Mouse (Mus musculus): Measurements from ENCODE around the gene Nf2. TPM values are rescaled to one million over a fixed set of nuclear protein-coding genes. Genes with fewer than 3 reads are reported as not detected.
"Not testable (repeated sequence)": the region's sequence is repeated elsewhere in the genome, so short reads cannot be mapped to it uniquely, and the experiment has no call there.

The Nf2 gene
- polyA plus RNA-seq, 1 experiment from 2014 or later: 18.7 TPM

- Histone ChIP-seq H3K9ac (ENCODE audit: low read length) (no peak overlapping the region), H3K27ac (replicated peaks) (no peak overlapping the region), H3K9me3 (ENCODE audit: control insufficient read depth, low read length) (no peaks in the 10 kb centered on the region), H3K4me3 (ENCODE audit: low read depth, low read length) (no peak overlapping the region), H3K27me3 (ENCODE audit: control insufficient read depth, insufficient read depth, low read length) (no peaks in the 10 kb centered on the region), H3K4me2 (replicated peaks; ENCODE audit: low read depth) (no peak overlapping the region), H3K4me1 (replicated peaks; ENCODE audit: control insufficient read depth, insufficient read depth) (no peaks in the 10 kb centered on the region), H3K36me3 (ENCODE audit: control insufficient read depth, insufficient read depth, low read length) (peaks cover 4% of the 10 kb centered on the region; the same call in 1 of the 2 replicates)
- DNase-seq (ENCODE audit: low spot score): no peak
- no peak for TF ChIP-seq EP300 (optimal IDR thresholded peaks at IDR 0.05)
- no peak for TF ChIP-seq CTCF (IDR thresholded peaks at IDR 0.05; ENCODE audit: low read depth)
- ATAC-seq (ENCODE audit: low FRiP score, low TSS enrichment): no peak
- 88% methylated on average over 6 of the region's 6 CpGs for WGBS
These were observed 44.3 kb downstream of the Nf2 start for GRCm38 (mm10) chr11:4804921-4805562.

GRCm38 (mm10) chr11:4803951-4804350 is 45.4 kb downstream of the Nf2 start:
- Histone ChIP-seq H3K4me1 (replicated peaks; ENCODE audit: control insufficient read depth, insufficient read depth) (no peaks in the 10 kb centered on the region), H3K36me3 (ENCODE audit: control insufficient read depth, insufficient read depth, low read length) (peaks cover 4% of the 10 kb centered on the region; the same call in 1 of the 2 replicates), H3K9me3 (ENCODE audit: control insufficient read depth, low read length) (no peaks in the 10 kb centered on the region), H3K27me3 (ENCODE audit: control insufficient read depth, insufficient read depth, low read length) (no peaks in the 10 kb centered on the region), H3K4me3 (ENCODE audit: low read depth, low read length) (no peak overlapping the region), H3K27ac (replicated peaks) (no peak overlapping the region), H3K9ac (ENCODE audit: low read length) (no peak overlapping the region), H3K4me2 (replicated peaks; ENCODE audit: low read depth) (no peak overlapping the region)
- WGBS: 61% methylated on average over 7 of the region's 7 CpGs
- ATAC-seq (ENCODE audit: low FRiP score, low TSS enrichment) (no peak), DNase-seq (ENCODE audit: low spot score) (no peak)
- TF ChIP-seq EP300 (optimal IDR thresholded peaks at IDR 0.05) (no peak), CTCF (IDR thresholded peaks at IDR 0.05; ENCODE audit: low read depth) (no peak)

DNA sequence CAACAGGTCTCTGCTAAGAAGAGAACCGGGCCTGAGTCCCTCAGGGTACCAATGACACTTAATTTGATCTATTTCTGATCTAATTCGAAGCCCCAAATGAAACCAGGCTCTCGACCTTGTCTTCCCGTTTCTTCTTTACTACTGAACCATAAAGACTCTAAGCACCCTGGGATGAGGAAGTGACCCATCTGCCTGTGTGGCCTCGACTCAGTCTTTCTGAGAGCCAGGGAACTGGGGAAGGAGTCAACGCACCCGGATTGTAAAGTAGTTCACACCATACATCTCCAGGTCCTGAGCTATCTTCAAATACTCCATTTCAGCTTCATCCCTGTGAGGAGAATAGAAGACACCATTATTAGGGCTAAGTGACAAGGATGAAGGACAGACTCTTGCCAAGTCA is 45.9 kb downstream of the Nf2 start:
- H3K36me3 ChIP-seq (ENCODE audit: control insufficient read depth, insufficient read depth, low read length): peaks cover 4% of the 10 kb centered on the region; the same call in 1 of the 2 replicates
- no peak overlapping the region for H3K27ac ChIP-seq (replicated peaks)
- no peaks in the 10 kb centered on the region for H3K4me1 ChIP-seq (replicated peaks; ENCODE audit: control insufficient read depth, insufficient read depth)
- no peak for ATAC-seq (ENCODE audit: low FRiP score, low TSS enrichment)
- 82% methylated on average over 7 of the region's 7 CpGs for WGBS
- no peak overlapping the region for H3K4me3 ChIP-seq (ENCODE audit: low read depth, low read length)
- no peak overlapping the region for H3K9ac ChIP-seq (ENCODE audit: low read length)
- TF ChIP-seq EP300 (optimal IDR thresholded peaks at IDR 0.05) (no peak), CTCF (IDR thresholded peaks at IDR 0.05; ENCODE audit: low read depth) (no peak)
- H3K27me3 ChIP-seq (ENCODE audit: control insufficient read depth, insufficient read depth, low read length): no peaks in the 10 kb centered on the region
- no peak overlapping the region for H3K4me2 ChIP-seq (replicated peaks; ENCODE audit: low read depth)
- H3K9me3 ChIP-seq (ENCODE audit: control insufficient read depth, low read length): no peaks in the 10 kb centered on the region
- DNase-seq (ENCODE audit: low spot score): no peak

DNA sequence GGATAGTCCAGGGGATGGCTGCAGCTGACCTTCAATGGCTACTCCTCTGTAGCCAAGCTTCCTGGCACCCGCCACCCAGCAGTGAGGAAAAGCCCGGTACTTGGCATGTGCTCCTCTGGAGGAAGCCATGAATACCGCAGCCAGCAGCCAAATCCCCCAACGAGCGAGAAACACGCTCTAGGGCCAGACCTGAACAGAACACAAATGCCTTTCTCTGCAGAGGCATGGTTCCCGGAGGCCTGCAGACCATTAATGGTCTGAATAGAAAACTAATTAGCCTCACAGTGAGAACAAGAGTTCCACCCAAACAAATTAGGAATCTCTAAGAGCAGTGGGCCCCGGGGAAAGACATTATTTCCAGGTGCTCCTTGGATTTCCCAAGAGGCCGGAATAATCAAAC is 46.3 kb downstream of the Nf2 start:
- ATAC-seq (ENCODE audit: low FRiP score, low TSS enrichment) (no peak), DNase-seq (ENCODE audit: low spot score) (no peak)
- H3K27ac ChIP-seq (replicated peaks): no peak overlapping the region
- H3K36me3 ChIP-seq (ENCODE audit: control insufficient read depth, insufficient read depth, low read length): peaks cover 4% of the 10 kb centered on the region; the same call in 1 of the 2 replicates
- H3K4me2 ChIP-seq (replicated peaks; ENCODE audit: low read depth): no peak overlapping the region
- H3K4me1 ChIP-seq (replicated peaks; ENCODE audit: control insufficient read depth, insufficient read depth): no peaks in the 10 kb centered on the region
- no peak for TF ChIP-seq EP300 (optimal IDR thresholded peaks at IDR 0.05)
- no peak for TF ChIP-seq CTCF (IDR thresholded peaks at IDR 0.05; ENCODE audit: low read depth)
- 87% methylated on average over 9 of the region's 9 CpGs for WGBS
- no peak overlapping the region for H3K4me3 ChIP-seq (ENCODE audit: low read depth, low read length)
- H3K9me3 ChIP-seq (ENCODE audit: control insufficient read depth, low read length): no peaks in the 10 kb centered on the region
- H3K27me3 ChIP-seq (ENCODE audit: control insufficient read depth, insufficient read depth, low read length): no peaks in the 10 kb centered on the region
- no peak overlapping the region for H3K9ac ChIP-seq (ENCODE audit: low read length)

DNA sequence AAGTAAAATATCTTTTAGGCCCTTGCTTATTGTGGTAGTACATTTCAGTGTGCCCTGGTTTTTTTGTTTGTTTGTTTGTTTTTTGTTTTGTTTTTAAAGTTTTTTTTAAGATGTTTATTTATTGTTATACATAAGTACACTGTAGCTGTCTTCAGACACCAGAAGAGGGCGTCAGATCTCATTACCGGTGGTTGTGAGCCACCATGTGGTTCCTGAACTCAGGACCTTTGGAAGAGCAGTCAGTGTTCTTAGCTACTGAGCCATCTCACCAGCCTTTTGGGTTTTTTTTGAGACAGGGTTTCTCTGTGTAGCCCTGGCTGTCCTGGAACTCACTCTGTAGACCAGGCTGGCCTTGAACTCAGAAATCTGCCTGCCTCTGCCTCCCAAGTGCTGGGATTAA is 46.9 kb downstream of the Nf2 start:
- not testable (repeated sequence) for H3K4me2 ChIP-seq (replicated peaks; ENCODE audit: low read depth); H3K27ac ChIP-seq (replicated peaks); H3K9ac ChIP-seq (ENCODE audit: low read length); H3K4me1 ChIP-seq (replicated peaks; ENCODE audit: control insufficient read depth, insufficient read depth); H3K36me3 ChIP-seq (ENCODE audit: control insufficient read depth, insufficient read depth, low read length); ATAC-seq (ENCODE audit: low FRiP score, low TSS enrichment); DNase-seq (ENCODE audit: low spot score); H3K9me3 ChIP-seq (ENCODE audit: control insufficient read depth, low read length); H3K27me3 ChIP-seq (ENCODE audit: control insufficient read depth, insufficient read depth, low read length); H3K4me3 ChIP-seq (ENCODE audit: low read depth, low read length)
- WGBS: 95% methylated on average over 2 of the region's 2 CpGs

DNA sequence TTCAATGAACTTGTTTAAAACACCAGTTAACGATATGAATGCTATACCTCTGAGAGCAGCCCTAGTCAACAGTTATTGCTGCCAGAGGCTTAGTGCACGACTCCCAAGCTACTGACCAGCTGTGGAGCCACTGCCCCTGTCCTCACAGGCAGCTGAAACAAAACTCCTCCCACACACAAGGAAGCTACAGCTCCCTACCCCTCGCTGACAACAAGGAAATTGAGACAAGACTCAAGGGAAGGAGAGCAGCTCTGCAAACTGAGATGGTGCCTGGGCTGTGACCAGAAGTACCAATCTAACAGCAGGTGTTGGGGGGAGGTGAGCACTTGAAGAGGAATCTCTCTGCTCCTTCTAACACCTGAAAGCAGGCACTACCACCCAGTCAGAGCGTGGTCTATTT is 48.7 kb downstream of the Nf2 start:
- H3K27me3 ChIP-seq (ENCODE audit: control insufficient read depth, insufficient read depth, low read length): no peaks in the 10 kb centered on the region
- TF ChIP-seq CTCF (IDR thresholded peaks at IDR 0.05; ENCODE audit: low read depth): no peak
- no peak for TF ChIP-seq EP300 (optimal IDR thresholded peaks at IDR 0.05)
- ATAC-seq (ENCODE audit: low FRiP score, low TSS enrichment): no peak

More for the DNA sequence above, 48.7 kb downstream of the Nf2 start:
- Histone ChIP-seq H3K4me3 (ENCODE audit: low read depth, low read length) (no peak overlapping the region), H3K9ac (ENCODE audit: low read length) (no peak overlapping the region), H3K9me3 (ENCODE audit: control insufficient read depth, low read length) (no peaks in the 10 kb centered on the region), H3K4me1 (replicated peaks; ENCODE audit: control insufficient read depth, insufficient read depth) (no peaks in the 10 kb centered on the region), H3K4me2 (replicated peaks; ENCODE audit: low read depth) (no peak overlapping the region), H3K27ac (replicated peaks) (no peak overlapping the region), H3K36me3 (ENCODE audit: control insufficient read depth, insufficient read depth, low read length) (peaks cover 3% of the 10 kb centered on the region; the same call in 1 of the 2 replicates)
- no peak for DNase-seq (ENCODE audit: low spot score)
- 59% methylated on average over 4 of the region's 4 CpGs for WGBS

Data from stomach, postnatal 0 days (tissue).